Mouse (Mus musculus): Measurements from ENCODE around the gene Pknox2.

- TF ChIP-seq CTCF (IDR thresholded peaks at IDR 0.05; ENCODE audit: control insufficient read depth, insufficient read depth, insufficient read length) (no peak), MYOD1 (IDR thresholded peaks at IDR 0.05; ENCODE audit: control insufficient read depth, insufficient read length, low read depth) (no peak), MAX (IDR thresholded peaks at IDR 0.05) (no peak), USF1 (IDR thresholded peaks at IDR 0.05; ENCODE audit: low read depth) (no peak)
These were observed 265.0 kb downstream of the Pknox2 start for GRCm38 (mm10) chr9:36882034-36882745.

All from C2C12 (cell line).